Mouse (Mus musculus): Measurements from ENCODE around the gene Bmp4. TPM values are rescaled to one million over a fixed set of nuclear protein-coding genes. Genes with fewer than 3 reads are reported as not detected.

Bmp4 gene
- polyA plus RNA-seq, 1 experiment from 2014 or later = 15.4 TPM

DNA sequence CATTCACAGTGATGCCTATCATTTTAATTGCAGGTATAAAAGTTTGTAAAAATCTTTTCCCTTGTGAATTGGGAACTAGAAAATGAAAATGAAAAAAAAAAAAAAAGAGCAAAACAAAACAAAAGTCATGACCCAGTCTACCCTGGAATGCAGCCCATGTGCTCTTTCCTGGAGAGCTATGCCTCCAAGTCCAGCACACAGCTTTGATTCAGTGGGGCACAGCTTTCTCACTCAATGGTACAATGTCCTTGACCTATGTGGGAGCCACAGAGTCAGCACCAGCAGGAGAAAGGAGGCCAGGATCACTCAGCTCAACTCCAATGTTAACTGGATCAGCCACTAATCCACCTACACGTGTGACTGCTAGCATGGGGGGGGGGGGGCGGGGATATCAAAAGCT lies 9.5 kb upstream of the Bmp4 start:
- Histone ChIP-seq H3K27me3 (ENCODE audit: insufficient read depth, poor library complexity, severe bottlenecking) (peaks cover 50% of the 10 kb centered on the region), H3K27ac (no peak overlapping the region), H3K9me3 (no peaks in the 10 kb centered on the region), H3K4me3 (no peak overlapping the region), H3K36me3 (no peaks in the 10 kb centered on the region), H3K4me1 (replicated peaks) (peaks cover 11% of the 10 kb centered on the region)
- no peak for DNase-seq (ENCODE audit: low spot score)
- 80% methylated on average over 2 of the region's 2 CpGs for WGBS

DNA sequence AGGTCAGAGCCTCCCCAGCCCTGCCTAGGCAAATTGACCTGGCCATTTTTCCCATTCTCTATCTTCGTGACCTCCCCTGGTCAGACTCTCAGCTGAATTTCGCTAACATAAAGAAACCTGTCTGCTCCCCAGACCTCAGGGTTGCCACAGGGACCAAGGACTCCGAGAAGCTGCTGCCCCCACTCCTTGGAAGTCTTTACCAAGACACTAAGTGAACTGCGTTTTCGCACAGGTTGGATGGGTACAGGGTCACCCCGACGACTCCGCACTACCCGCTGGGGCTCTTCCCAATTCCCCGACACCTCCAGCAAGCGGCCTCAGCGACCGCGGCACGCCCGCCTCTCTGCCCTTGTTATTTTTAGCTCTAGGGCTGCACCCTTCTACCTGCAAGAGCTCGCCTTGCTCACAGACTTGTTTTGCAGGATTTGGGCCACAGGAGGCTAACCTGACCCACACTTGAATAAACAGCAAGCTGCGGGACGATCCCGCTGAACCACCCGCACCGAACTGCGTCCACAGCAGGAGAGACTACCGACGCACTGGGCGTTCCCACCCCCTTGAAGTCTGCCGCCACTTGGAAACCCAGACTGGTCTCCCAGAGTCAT lies 7.7 kb upstream of the Bmp4 start:
- no peak overlapping the region for H3K27ac ChIP-seq
- H3K4me3 ChIP-seq = peak overlapping the region; percentile 46
- peaks cover 63% of the 10 kb centered on the region for H3K27me3 ChIP-seq (ENCODE audit: insufficient read depth, poor library complexity, severe bottlenecking)
- WGBS = 2% methylated on average over 27 of the region's 27 CpGs
- H3K9me3 ChIP-seq = no peaks in the 10 kb centered on the region
- no peaks in the 10 kb centered on the region for H3K36me3 ChIP-seq
- peaks cover 11% of the 10 kb centered on the region for H3K4me1 ChIP-seq (replicated peaks)
- peak; percentile 49 for DNase-seq (ENCODE audit: low spot score)

DNA sequence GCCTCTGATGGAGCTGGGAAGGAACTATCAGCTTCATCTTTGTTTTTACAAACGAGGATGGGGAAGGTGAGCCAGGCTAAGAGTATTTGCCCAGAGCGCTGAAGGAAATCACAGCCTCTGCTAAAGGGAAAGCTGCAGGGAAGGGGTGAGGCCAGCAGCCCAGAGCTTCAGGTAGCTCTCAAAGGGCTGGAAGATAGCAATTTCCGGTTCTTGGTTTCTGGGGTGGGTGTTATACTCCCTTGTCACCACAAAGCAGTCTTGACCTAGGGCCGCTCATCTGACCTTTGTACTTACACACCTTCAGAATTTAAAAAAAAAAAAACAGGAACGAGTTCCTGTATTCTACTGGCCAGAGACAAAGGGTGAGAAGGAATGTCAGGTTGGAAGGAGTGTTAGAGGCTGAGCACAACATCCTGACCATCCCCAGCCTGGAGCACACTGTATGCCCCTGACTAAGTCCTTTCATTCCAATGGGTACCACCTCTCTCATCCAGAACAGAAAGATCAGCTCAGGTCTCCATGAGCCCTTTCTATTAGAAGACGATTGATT lies 1.2 kb upstream of the Bmp4 start:
- Histone ChIP-seq H3K4me3 (no peak overlapping the region), H3K27me3 (ENCODE audit: insufficient read depth, poor library complexity, severe bottlenecking) (peaks cover 92% of the 10 kb centered on the region), H3K36me3 (no peaks in the 10 kb centered on the region), H3K27ac (no peak overlapping the region), H3K4me1 (replicated peaks) (peaks cover 33% of the 10 kb centered on the region), H3K9me3 (no peaks in the 10 kb centered on the region)
- no peak for DNase-seq (ENCODE audit: low spot score)
- WGBS = 46% methylated on average over 6 of the region's 6 CpGs

DNA sequence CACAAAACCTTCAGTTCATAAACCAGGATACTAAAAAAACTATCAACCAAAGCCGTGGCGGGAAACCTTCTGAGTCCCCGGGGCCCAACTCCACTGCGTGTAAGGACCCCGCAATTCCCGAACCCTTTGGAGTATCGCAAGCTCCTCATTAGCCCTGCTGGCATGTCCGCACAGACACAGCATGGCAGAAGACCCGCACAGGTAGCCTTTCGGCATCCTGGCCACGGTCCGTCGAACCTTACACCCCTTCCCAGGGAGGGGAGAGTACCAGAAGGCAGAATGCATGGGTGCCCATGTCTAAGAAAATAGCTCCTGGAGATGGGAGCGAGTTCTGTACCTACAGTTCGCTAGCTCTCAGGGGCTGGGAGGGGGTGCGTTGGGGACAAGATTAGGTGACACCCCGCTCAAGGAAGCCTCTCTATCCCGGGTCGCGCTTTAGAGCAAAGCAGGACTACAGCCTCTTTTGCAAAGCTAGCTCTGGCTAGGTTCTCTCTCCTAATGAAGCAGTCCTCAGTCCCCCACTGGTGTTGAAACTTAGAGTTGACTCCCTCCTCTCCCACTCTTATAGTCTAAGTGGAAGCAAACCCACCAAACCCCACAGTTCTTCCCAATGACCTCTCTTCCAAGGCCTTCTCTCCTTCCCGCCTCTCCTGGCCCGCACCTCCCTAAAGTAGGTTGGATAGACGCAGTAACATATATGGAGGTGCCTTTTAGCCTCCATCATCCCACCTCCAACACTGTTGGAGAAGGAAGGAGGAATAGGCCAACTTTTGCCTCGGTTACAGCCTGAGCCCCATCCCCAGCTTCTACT lies 826 bp downstream of the Bmp4 start:
- peaks cover 97% of the 10 kb centered on the region for H3K27me3 ChIP-seq (ENCODE audit: insufficient read depth, poor library complexity, severe bottlenecking)
- H3K36me3 ChIP-seq = no peaks in the 10 kb centered on the region
- peaks cover 52% of the 10 kb centered on the region for H3K4me1 ChIP-seq (replicated peaks)
- no peak for DNase-seq (ENCODE audit: low spot score)
- H3K4me3 ChIP-seq = peak overlapping the region; percentile 63
- H3K27ac ChIP-seq = 0 out of 2 replicates have a peak overlapping the region, but pooled peaks have one; percentile 3
- 7% methylated on average over 24 of the region's 24 CpGs for WGBS
- H3K9me3 ChIP-seq = no peaks in the 10 kb centered on the region

DNA sequence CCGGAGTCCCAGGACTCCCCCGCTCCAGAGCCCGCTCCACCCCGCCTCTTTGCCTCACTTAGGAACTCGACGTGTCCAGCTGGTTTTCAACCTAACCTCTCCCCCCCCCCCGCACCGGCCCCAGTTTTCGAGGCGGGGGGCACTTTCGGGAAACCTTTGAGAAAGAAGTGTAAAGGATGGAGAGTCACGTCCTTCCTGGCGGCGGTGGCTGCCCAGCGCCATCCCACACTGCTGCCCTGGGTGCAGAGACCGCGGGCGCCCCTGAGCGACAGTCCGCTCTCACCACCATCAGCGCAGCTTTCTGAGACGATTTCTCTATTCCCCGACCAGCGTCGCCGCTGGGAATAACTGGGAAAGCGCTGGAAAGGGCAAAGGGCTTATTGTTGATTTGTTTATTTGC lies 1.8 kb downstream of the Bmp4 start:
- Histone ChIP-seq H3K27ac (peak overlapping the region; percentile 80; the same call in 1 of the 2 replicates), H3K4me1 (replicated peaks) (peaks cover 52% of the 10 kb centered on the region), H3K36me3 (peaks cover 5% of the 10 kb centered on the region; the same call in 1 of the 2 replicates), H3K9me3 (no peaks in the 10 kb centered on the region), H3K27me3 (ENCODE audit: insufficient read depth, poor library complexity, severe bottlenecking) (peaks cover 98% of the 10 kb centered on the region), H3K4me3 (peak overlapping the region; percentile 63)
- under 1% methylated on average over 27 of the region's 27 CpGs for WGBS
- DNase-seq (ENCODE audit: low spot score) = peak; percentile 70

DNA sequence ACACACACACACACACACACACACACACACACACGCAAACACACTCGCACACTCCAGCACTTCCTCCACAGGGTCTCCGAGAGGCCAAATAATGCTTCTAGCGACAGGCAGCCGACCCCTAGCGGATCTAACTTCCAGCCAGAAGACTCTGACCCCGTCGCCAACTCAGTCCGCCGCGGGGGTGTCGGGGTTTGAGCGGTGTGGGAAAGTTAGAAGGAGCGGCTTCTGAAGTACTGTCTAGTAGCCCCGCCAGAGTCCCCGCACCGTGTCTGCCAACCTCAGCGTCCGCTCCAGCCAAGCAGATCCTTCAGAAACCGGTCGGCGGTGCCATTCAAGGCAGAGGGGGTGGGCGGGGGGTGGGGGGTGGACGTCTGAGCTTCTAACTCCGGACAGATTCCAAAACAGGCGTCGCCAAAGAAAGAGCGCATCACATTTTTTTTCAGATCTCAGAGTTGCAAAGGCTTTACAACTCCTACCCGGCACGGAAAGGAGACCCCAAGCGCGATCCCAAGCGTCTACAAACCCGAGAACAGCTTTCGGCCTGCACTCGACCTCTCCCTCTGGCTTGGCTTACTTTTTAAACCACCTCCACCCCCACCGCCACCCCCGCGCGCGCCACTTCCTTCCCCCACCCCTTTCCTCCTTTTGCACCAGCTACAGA lies 2.5 kb downstream of the Bmp4 start:
- 1% methylated on average over 41 of the region's 41 CpGs for WGBS
- peak; percentile 72 for DNase-seq (ENCODE audit: low spot score)
- Histone ChIP-seq H3K4me3 (peak overlapping the region; percentile 63), H3K36me3 (peaks cover 5% of the 10 kb centered on the region; the same call in 1 of the 2 replicates), H3K27ac (peak overlapping the region; percentile 80), H3K27me3 (ENCODE audit: insufficient read depth, poor library complexity, severe bottlenecking) (peaks cover 100% of the 10 kb centered on the region), H3K9me3 (no peaks in the 10 kb centered on the region), H3K4me1 (replicated peaks) (peaks cover 52% of the 10 kb centered on the region)

DNA sequence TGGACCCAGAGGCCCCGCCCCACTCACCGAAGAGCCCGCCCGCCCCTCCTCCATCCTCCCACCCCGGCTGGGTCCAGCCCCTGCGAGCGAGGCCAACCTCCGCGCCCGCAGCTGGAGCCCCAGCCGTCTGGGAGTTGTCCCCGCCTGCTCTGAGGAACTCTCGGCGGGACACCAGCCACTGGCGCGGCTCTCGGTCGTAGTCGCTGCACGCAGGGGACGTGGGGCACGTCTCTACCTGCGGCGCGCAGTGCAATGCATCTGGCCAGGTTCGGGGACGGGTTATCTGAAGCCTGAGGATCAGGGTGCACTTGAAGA lies 3.2 kb downstream of the Bmp4 start:
- peaks cover 5% of the 10 kb centered on the region; the same call in 1 of the 2 replicates for H3K36me3 ChIP-seq
- H3K27me3 ChIP-seq (ENCODE audit: insufficient read depth, poor library complexity, severe bottlenecking) = peaks cover 100% of the 10 kb centered on the region
- H3K4me3 ChIP-seq = peak overlapping the region; percentile 63
- peak; percentile 86 for DNase-seq (ENCODE audit: low spot score)
- H3K9me3 ChIP-seq = no peaks in the 10 kb centered on the region
- H3K4me1 ChIP-seq (replicated peaks) = peaks cover 52% of the 10 kb centered on the region
- WGBS = under 1% methylated on average over 27 of the region's 27 CpGs
- peak overlapping the region; percentile 80 for H3K27ac ChIP-seq

DNA sequence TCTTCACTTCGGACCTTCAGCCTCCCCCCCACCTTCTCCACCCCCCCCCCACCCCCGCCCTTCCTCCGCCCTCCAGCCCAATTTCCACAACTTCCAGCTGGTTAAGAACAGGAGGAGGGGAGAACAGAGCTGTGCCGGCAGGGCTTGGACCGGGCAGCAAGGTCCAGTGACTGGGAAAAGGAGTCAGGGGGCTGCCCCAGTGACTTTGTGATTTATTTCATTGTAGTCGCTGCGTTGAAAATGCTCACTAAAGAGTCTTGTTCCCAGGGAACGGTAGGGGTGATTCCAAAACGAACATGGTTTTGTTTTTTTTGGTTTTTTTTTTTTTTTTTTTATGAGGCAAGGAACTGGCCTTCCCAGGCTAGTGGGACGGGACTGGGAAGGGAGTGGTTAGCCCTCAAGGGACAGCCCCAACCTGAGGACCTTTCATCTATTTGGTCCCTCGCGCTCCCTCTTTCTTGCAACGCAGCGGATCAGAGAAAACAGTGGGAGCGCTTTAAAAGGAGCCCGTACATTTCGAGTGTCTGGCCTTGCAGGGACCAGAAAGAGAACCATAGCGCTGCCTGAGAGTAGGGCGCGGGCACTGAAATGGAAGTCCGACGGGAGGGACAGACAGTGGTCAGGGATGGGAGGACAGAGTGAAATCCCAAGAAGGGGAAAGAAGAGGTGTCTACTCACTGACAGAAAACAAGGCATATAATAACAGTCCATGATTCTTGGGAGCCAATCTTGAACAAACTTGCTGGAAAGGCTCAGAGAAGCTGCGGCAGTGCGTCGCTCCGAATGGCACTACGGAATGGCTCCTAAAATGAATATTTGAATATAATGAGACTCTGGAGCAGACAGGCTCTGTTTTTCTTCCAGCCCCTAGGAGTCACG lies 3.8 kb downstream of the Bmp4 start:
- DNase-seq (ENCODE audit: low spot score) = peak; percentile 37
- peak overlapping the region; percentile 63 for H3K4me3 ChIP-seq
- peaks cover 52% of the 10 kb centered on the region for H3K4me1 ChIP-seq (replicated peaks)
- peaks cover 100% of the 10 kb centered on the region for H3K27me3 ChIP-seq (ENCODE audit: insufficient read depth, poor library complexity, severe bottlenecking)
- under 1% methylated on average over 28 of the region's 28 CpGs for WGBS
- peak overlapping the region; percentile 45; the same call in 1 of the 2 replicates for H3K27ac ChIP-seq
- no peaks in the 10 kb centered on the region for H3K9me3 ChIP-seq
- peaks cover 5% of the 10 kb centered on the region; the same call in 1 of the 2 replicates for H3K36me3 ChIP-seq

DNA sequence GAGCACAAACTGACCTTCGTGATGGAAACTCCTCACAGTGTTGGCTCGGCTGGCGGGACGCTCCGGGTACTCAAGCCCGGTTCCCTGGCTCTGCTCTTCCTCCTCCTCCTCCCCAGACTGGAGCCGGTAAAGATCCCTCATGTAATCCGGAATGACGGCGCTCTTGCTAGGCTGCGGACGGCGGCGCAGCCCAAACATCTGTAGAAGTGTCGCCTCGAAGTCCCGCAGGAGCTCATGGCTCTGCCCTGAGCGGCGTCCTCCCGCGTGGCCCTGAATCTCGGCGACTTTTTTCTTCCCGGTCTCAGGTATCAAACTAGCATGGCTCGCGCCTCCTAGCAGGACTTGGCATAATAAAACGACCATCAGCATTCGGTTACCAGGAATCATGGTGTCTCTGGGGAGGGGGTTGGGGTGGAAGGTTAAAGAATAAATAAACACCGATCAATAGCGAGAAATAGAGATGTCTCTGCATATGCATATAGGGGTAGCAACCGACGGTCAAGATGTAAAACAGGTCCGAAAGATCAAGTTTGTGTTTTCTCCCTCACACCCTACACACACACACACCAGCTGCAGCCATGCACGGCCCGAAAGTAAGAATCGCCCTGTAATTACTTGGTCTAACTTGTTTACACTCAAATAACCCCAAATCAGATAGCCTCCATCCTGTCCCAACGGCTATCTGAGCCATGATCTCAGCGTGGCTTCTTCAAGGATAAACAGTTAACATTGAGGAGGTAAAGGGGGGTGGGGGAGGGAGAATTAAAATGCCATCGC lies 4.6 kb downstream of the Bmp4 start:
- H3K4me3 ChIP-seq = peak overlapping the region; percentile 63
- H3K4me1 ChIP-seq (replicated peaks) = peaks cover 53% of the 10 kb centered on the region
- peak overlapping the region; percentile 56 for H3K27ac ChIP-seq
- peaks cover 100% of the 10 kb centered on the region for H3K27me3 ChIP-seq (ENCODE audit: insufficient read depth, poor library complexity, severe bottlenecking)
- peaks cover 5% of the 10 kb centered on the region; the same call in 1 of the 2 replicates for H3K36me3 ChIP-seq
- under 1% methylated on average over 39 of the region's 39 CpGs for WGBS
- no peaks in the 10 kb centered on the region for H3K9me3 ChIP-seq
- DNase-seq (ENCODE audit: low spot score) = peak; percentile 59

DNA sequence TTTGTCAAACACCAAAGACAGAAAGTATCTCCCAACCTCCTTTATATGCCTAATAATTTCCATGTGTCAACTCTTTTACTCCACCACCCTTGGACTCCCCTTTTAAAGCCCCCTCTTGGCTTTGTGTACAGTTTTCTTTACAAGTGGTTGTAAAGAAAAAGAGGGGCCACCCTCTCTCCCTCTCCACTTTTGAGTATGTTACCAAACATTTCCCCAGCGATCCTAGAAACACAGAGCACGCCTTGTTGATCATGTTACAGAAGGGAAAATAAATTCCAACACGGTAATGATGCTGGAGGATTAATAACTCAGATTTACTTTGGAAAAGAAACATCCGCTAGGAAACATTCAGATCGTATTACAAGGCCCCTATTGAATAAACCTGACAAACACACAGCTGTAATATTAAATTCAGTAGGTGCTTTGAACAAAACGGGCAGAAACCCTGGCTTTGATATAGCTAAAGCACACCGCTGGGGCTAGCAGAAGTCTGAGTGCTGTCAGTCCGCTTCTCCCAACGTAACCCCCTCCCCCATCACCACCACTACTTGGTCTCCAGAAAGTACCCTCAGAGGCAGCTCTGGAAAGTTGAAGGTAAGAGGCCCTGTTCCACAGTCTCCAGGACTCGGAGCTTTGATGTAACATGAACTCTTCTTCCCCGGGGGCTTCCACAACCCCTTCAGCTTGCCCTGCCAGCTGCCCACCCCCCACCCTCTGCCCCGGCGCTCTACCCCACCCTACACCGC lies 5.3 kb downstream of the Bmp4 start:
- Histone ChIP-seq H3K27ac (peak overlapping the region; percentile 56; the same call in 1 of the 2 replicates), H3K9me3 (no peaks in the 10 kb centered on the region), H3K36me3 (peaks cover 5% of the 10 kb centered on the region; the same call in 1 of the 2 replicates), H3K4me1 (replicated peaks) (peaks cover 54% of the 10 kb centered on the region), H3K27me3 (ENCODE audit: insufficient read depth, poor library complexity, severe bottlenecking) (peaks cover 100% of the 10 kb centered on the region), H3K4me3 (peak overlapping the region; percentile 63)
- WGBS = 11% methylated on average over 14 of the region's 14 CpGs
- DNase-seq (ENCODE audit: low spot score) = peak; percentile 54

DNA sequence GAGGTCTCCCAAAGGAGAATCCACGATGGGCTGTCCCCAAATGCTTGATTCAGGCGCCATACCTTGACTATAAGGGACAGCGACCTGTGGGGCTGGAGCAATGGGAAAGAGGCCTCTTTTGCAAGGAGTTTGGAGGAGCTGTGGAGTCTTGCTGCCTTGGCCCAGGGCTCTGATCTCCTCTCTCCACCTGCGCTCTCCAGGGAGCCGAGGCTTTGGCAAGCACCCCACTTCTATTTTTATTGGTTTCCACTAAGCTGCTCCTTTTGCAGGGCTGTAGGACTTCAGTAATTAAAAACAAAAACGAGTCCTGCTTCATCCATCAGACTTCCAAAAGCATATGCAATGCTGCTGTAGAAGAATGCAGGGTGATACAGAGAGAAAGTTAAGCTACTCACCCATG lies 9.0 kb downstream of the Bmp4 start:
- Histone ChIP-seq H3K4me3 (no peak overlapping the region), H3K4me1 (replicated peaks) (peaks cover 29% of the 10 kb centered on the region), H3K27ac (no peak overlapping the region), H3K27me3 (ENCODE audit: insufficient read depth, poor library complexity, severe bottlenecking) (peaks cover 93% of the 10 kb centered on the region), H3K36me3 (peaks cover 5% of the 10 kb centered on the region; the same call in 1 of the 2 replicates), H3K9me3 (no peaks in the 10 kb centered on the region)
- DNase-seq (ENCODE audit: low spot score) = no peak
- WGBS = 28% methylated on average over 6 of the region's 6 CpGs

All from hindbrain, embryonic 10.5 days (tissue).